Mouse (Mus musculus) heart, adult 2 months (tissue): ENCODE measurements around the gene Apba1. TPM values are rescaled to one million over a fixed set of nuclear protein-coding genes. Genes with fewer than 3 reads are reported as not detected.

Experiments
- DNase-seq, 2 experiments: peaks; one replicate each; pipeline ENCODE4 v3.0.0; 2021
- H3K27ac ChIP-seq: fragments of 200-600 bp; 2 replicates; pipeline ENCODE4 v1.8.1; 2022
- H3K27me3 ChIP-seq: fragments of 200-500 bp; 2 replicates; pipeline ENCODE4 v1.6.1; 2012; ENCODE audit warnings: mild to moderate bottlenecking, low read length, inconsistent platforms, mixed read lengths; ENCODE audit not compliant: control insufficient read depth, insufficient read depth
- H3K36me3 ChIP-seq: fragments of 200-500 bp; 2 replicates; pipeline ENCODE4 v1.6.1; 2012; ENCODE audit warnings: low read length, inconsistent platforms; ENCODE audit not compliant: control insufficient read depth, insufficient read depth
- H3K4me1 ChIP-seq: fragments of 200-500 bp; 2 replicates; pipeline ENCODE4 v1.6.1; 2011; ENCODE audit warnings: low read length; ENCODE audit not compliant: control insufficient read depth, insufficient read depth
- H3K4me3 ChIP-seq: fragments of 200-600 bp; 2 replicates; pipeline ENCODE4 v1.8.1; 2022
- H3K79me2 ChIP-seq: fragments of 200-500 bp; replicated peaks from 2 replicates; pipeline ENCODE4 v1.6.1; 2012; ENCODE audit warnings: mild to moderate bottlenecking, inconsistent platforms, low read length, moderate library complexity, mixed read lengths; ENCODE audit not compliant: control insufficient read depth, insufficient read depth
- H3K9ac ChIP-seq: fragments of 200-500 bp; 2 replicates; pipeline ENCODE4 v1.6.1; 2012; ENCODE audit warnings: low read depth, mild to moderate bottlenecking, control low read depth, inconsistent platforms, low read length, mixed read lengths
- CTCF ChIP-seq: fragments of 200-600 bp; IDR thresholded peaks from 2 replicates; pipeline ENCODE4 v1.8.1; 2022; ENCODE audit warnings: antibody characterized with exemption, mild to moderate bottlenecking, moderate library complexity
- EP300 ChIP-seq: fragments of 200-500 bp; IDR thresholded peaks from 2 replicates; pipeline ENCODE4 v1.6.1; 2011; ENCODE audit warnings: low read depth, low read length, control low read depth; ENCODE audit not compliant: insufficient read depth
- POLR2A ChIP-seq: fragments of 200-500 bp; IDR thresholded peaks from 2 replicates; pipeline ENCODE4 v1.6.1; 2011; ENCODE audit warnings: mild to moderate bottlenecking, low read depth, low read length, control low read depth; ENCODE audit not compliant: insufficient read depth
- WGBS: fragments of 180-500 bp; shearing (Covaris S2); methylation state at CpG from one replicate; pipeline ENCODE4 v1.1.7; 2018; 5-methylcytosine and 5-hydroxymethylcytosine counted together
- intact Hi-C: fragments of 180-260 bp; cut with DNase I; formaldehyde crosslinking; loops from one replicate; pipeline ENCODE4 v1.15.1; 2025
- polyA plus RNA-seq: library from polyadenylated mRNA; depleted of rRNA; stranded (reverse); fragments of >200 nt; gene quantifications from 2 replicates; pipeline ENCODE4 v1.2.3, GENCODE M21; 2012
- total RNA-seq, 2 experiments: library from RNA; stranded (reverse); gene quantifications; 2 replicates each; pipeline ENCODE4 v1.2.3; 2021

The Apba1 gene
- total and polyA plus RNA-seq, 3 experiments, result 2.7 to 3.9 (median 3.0) TPM

DNA sequence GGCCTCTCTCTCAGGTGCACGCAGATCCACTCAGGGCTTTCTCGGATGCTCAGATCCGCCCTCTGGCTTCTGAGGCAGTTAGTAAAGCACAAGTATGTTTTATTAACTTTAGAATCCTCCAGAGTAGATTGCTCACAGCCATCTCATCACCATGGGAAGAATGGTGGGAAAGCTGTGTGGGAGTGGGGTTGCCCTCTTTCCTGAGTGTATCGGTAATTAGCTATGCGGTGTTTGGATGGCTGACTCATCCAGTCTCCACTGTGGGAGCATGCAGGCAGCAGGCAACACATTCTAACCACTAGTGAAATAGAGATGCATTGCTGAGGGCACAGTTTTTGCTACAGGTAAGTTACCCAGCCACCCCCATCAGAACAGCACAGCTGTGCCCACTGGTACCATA, 172.1 kb downstream of the Apba1 start:
- no peak overlapping the region for H3K9ac ChIP-seq
- TF ChIP-seq CTCF, result no peak
- no peak for TF ChIP-seq EP300
- no peak for TF ChIP-seq POLR2A
- H3K27ac ChIP-seq, result no peak overlapping the region
- DNase-seq, result no peak
- no peaks in the 10 kb centered on the region for H3K27me3 ChIP-seq
- H3K4me3 ChIP-seq, result no peak overlapping the region
- no peaks in the 10 kb centered on the region for H3K79me2 ChIP-seq
- intact Hi-C loops, result no loop called here
- H3K36me3 ChIP-seq, result no peaks in the 10 kb centered on the region
- no peaks in the 10 kb centered on the region for H3K4me1 ChIP-seq
- WGBS, result 84% methylated on average over 5 of the region's 5 CpGs

DNA sequence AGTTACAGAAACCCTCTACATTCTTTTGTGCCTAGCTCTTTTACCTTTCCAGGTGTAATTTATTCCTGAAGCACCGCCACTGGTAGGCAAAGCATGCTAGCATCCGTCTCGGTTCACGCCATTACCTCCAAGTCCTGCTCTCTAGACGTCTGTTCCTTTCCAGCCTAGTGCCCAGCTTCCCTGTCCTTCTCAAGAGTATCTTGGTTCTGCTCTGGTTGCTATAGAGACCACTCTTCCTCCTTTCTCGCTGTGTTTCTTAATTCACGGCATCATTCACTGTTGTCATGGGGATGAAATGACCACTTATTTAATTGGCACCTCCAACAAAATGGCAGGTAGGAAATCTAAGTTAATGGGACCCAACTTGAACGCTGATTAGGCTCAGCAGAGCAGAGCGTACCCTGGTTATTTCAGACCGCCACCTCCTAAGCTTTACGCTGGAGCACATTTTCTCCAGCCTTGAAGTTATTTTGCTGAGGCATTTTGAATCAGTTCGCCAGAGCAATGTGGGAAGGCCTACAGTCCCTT, 182.8 kb downstream of the Apba1 start:
- intact Hi-C loops, result no loop called here
- H3K4me3 ChIP-seq, result no peak overlapping the region
- TF ChIP-seq CTCF, result no peak
- TF ChIP-seq EP300, result no peak
- TF ChIP-seq POLR2A, result no peak
- no peaks in the 10 kb centered on the region for H3K79me2 ChIP-seq
- H3K4me1 ChIP-seq, result no peaks in the 10 kb centered on the region
- H3K27ac ChIP-seq, result no peak overlapping the region
- H3K27me3 ChIP-seq, result no peaks in the 10 kb centered on the region
- H3K36me3 ChIP-seq, result no peaks in the 10 kb centered on the region
- H3K9ac ChIP-seq, result no peak overlapping the region
- no peak for DNase-seq
- WGBS, result 89% methylated on average over 12 of the region's 12 CpGs

DNA sequence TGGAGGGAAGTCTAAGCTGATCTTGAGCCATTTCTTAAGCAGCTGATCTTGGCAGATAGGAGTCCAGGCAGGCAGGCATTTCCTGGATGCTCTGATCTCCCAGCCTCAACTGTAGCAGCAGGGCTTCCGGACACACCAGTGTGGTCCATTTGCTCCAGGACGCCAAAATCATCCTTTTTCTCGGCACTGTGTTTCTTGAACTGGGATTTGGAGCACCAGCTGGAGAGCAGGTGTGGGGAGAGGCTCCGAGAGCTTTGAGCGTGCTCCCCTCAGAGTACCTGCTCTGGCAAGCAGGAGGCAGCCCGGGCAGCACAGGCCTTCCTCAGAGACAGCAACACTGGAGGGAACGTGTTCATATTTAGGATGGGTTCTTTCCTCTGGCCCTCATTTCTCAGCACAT, 184.2 kb downstream of the Apba1 start:
- no peaks in the 10 kb centered on the region for H3K36me3 ChIP-seq
- WGBS, result 84% methylated on average over 7 of the region's 7 CpGs
- H3K9ac ChIP-seq, result no peak overlapping the region
- intact Hi-C loops, result no loop called here
- TF ChIP-seq CTCF (no peak), EP300 (no peak), POLR2A (no peak)
- no peak overlapping the region for H3K27ac ChIP-seq
- no peaks in the 10 kb centered on the region for H3K4me1 ChIP-seq
- no peaks in the 10 kb centered on the region for H3K79me2 ChIP-seq
- DNase-seq, result no peak
- no peaks in the 10 kb centered on the region for H3K27me3 ChIP-seq
- H3K4me3 ChIP-seq, result no peak overlapping the region

DNA sequence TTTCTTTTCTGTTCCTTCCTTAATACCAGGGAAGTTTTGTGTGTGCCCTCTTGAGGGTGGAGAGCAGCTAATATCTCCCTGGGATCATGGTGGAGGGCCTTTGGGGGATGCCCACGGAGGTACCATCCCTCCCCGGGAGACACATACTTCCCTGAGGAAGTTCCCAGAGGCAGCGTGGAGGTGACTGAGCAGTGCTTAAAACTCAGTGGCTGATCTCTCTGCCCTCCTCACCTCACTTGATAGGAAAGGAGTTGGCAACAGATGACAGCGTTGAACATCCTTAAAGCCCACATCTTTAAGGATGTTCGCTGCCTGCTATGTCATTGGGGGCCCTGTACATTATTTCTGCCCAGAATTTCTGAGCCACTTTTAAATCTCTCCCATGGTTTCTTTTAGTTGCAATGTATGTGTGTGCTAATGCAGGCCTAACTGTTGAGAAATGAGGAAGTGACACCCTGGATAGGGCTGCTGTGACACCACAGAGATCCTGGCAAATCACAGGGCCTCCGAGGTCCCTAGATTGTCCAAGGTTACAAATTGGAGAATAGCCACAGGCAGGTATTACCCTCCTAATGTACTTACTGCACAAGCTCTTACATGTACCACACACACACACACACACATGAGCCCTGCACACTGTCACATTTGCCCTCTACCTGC, 187.5 kb downstream of the Apba1 start:
- Histone ChIP-seq H3K4me1 (no peaks in the 10 kb centered on the region), H3K27ac (no peak overlapping the region), H3K9ac (no peak overlapping the region), H3K79me2 (no peaks in the 10 kb centered on the region), H3K4me3 (no peak overlapping the region), H3K27me3 (no peaks in the 10 kb centered on the region), H3K36me3 (no peaks in the 10 kb centered on the region)
- no peak for TF ChIP-seq EP300
- no peak for TF ChIP-seq POLR2A
- no peak for DNase-seq
- WGBS, result 83% methylated on average over 6 of the region's 6 CpGs
- intact Hi-C loops, result no loop called here

- intact Hi-C loops, result no loop called here
- H3K27me3 ChIP-seq, result no peaks in the 10 kb centered on the region
- no peaks in the 10 kb centered on the region for H3K79me2 ChIP-seq
- H3K27ac ChIP-seq, result no peak overlapping the region
- H3K4me1 ChIP-seq, result no peaks in the 10 kb centered on the region
- DNase-seq, result no peak
- WGBS, result 74% methylated on average over 4 of the region's 4 CpGs
- no peak overlapping the region for H3K4me3 ChIP-seq
- H3K9ac ChIP-seq, result no peak overlapping the region
- TF ChIP-seq EP300, result no peak
- no peak for TF ChIP-seq POLR2A
- TF ChIP-seq CTCF, result no peak
- H3K36me3 ChIP-seq, result no peaks in the 10 kb centered on the region
These were observed 188.1 kb downstream of the Apba1 start for GRCm38 (mm10) chr19:23946751-23947150.

- no peaks in the 10 kb centered on the region for H3K79me2 ChIP-seq
- intact Hi-C loops, result no loop called here
- no peaks in the 10 kb centered on the region for H3K4me1 ChIP-seq
- WGBS, result 53% methylated on average over 4 of the region's 4 CpGs
- TF ChIP-seq EP300 (no peak), POLR2A (no peak), CTCF (no peak)
- no peak for DNase-seq
- no peak overlapping the region for H3K9ac ChIP-seq
- no peaks in the 10 kb centered on the region for H3K27me3 ChIP-seq
- no peak overlapping the region for H3K27ac ChIP-seq
- H3K4me3 ChIP-seq, result no peak overlapping the region
- no peaks in the 10 kb centered on the region for H3K36me3 ChIP-seq
These were observed 189.2 kb downstream of the Apba1 start for GRCm38 (mm10) chr19:23947871-23948270.
